Mouse (Mus musculus): ENCODE measurements around the gene Fancc.

DNA sequence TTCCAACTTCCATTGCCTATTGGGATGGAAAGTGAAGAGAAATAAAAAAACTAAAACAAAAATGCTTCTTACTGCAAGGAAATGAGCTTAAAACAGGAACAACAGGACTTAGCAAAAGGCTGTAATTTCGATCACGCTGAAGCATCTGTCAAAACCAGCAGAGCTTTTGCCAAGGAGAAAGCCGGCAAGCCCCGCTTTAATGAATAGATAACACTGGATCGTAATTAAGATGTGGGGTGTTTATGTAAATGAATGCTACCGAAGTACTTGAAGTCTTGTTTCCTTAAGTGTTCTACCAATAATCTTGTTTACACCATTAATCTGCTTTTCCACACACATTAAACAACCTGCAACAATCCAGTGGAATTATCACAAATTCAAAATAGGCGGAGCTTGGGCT is 48.2 kb upstream of the Fancc start:
- no peak for TF ChIP-seq CTCF (IDR thresholded peaks at IDR 0.05; ENCODE audit: borderline replicate concordance, control insufficient read depth, extremely low read depth, insufficient read depth, low read length, poor library complexity)
- no peak for TF ChIP-seq POLR2A (IDR thresholded peaks at IDR 0.05; ENCODE audit: control insufficient read depth, extremely low read depth, insufficient read depth, low read length, poor library complexity)
